Mouse (Mus musculus) bone marrow, adult 2 months (tissue): Measurements from ENCODE around the gene Gm21985.

Experiments used
- CTCF ChIP-seq: fragments of 200-500 bp; IDR thresholded peaks from 2 replicates; pipeline ENCODE4 v1.5.1; 2011; ENCODE audit warnings: low read length, control low read depth; ENCODE audit not compliant: control insufficient read depth, insufficient read depth
- POLR2A ChIP-seq: fragments of 200-500 bp; IDR thresholded peaks from 2 replicates; pipeline ENCODE4 v1.6.1; 2011; ENCODE audit warnings: low read depth, mild to moderate bottlenecking, control low read depth, low read length, borderline replicate concordance; ENCODE audit not compliant: control insufficient read depth

GRCm38 (mm10) chr2:112367222-112367621 is 101.1 kb downstream of the Gm21985 start:
- TF ChIP-seq POLR2A (no peak), CTCF (no peak)
